Mouse (Mus musculus): Measurements from ENCODE around the gene Neurl3. TPM values are rescaled to one million over a fixed set of nuclear protein-coding genes. Genes with fewer than 3 reads are reported as not detected.

Gene Neurl3
- polyA plus RNA-seq, 1 experiment from 2014 or later = 2.4 TPM

- Histone ChIP-seq H3K27ac (replicated peaks) (no peak overlapping the region), H3K4me3 (replicated peaks) (no peak overlapping the region), H3K4me2 (peak overlapping the region; percentile 13; the same call in 1 of the 2 replicates), H3K27me3 (peaks cover 58% of the 10 kb centered on the region), H3K9me3 (replicated peaks) (no peaks in the 10 kb centered on the region), H3K36me3 (replicated peaks) (no peaks in the 10 kb centered on the region), H3K9ac (no peak overlapping the region), H3K4me1 (replicated peaks) (0 out of 2 replicates have a peak, but pooled peaks cover 5% of the 10 kb centered on the region)
- WGBS (ENCODE audit: insufficient replicate concordance) = 12% methylated on average over 9 of the region's 9 CpGs
- no peak for ATAC-seq (ENCODE audit: insufficient read depth)
These were observed 22.1 kb upstream of the Neurl3 start for GRCm38 (mm10) chr1:36296466-36297149.

- ATAC-seq (ENCODE audit: insufficient read depth) = no peak
- H3K4me3 ChIP-seq (replicated peaks) = no peak overlapping the region
- H3K4me2 ChIP-seq = no peak overlapping the region
- peaks cover 38% of the 10 kb centered on the region for H3K27me3 ChIP-seq
- no peak overlapping the region for H3K9ac ChIP-seq
- 49% methylated on average over 3 of the region's 3 CpGs for WGBS (ENCODE audit: insufficient replicate concordance)
- H3K9me3 ChIP-seq (replicated peaks) = no peaks in the 10 kb centered on the region
- H3K36me3 ChIP-seq (replicated peaks) = no peaks in the 10 kb centered on the region
- no peak overlapping the region for H3K27ac ChIP-seq (replicated peaks)
- 0 out of 2 replicates have a peak, but pooled peaks cover 5% of the 10 kb centered on the region for H3K4me1 ChIP-seq (replicated peaks)
These were observed 19.9 kb upstream of the Neurl3 start for GRCm38 (mm10) chr1:36294402-36294801.

DNA sequence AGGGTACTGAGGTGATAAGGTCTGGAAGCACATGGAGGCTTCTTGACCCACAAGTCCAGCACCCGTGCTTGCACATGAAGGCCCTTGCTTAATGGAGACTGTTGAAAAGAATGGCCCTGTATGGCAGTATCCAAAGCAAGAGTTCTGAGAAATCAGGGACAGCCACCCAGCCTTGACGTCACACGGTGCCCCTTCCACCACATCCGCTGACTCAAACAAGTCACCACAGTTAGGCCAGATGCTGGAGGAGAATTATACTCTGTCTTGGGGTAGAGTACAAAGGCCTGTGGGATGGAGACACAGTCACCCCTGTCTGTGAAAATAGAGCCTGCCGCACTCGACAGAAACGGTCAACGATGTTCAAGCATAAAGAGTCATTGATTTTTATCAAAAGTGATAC is 19.0 kb upstream of the Neurl3 start:
- Histone ChIP-seq H3K4me2 (no peak overlapping the region), H3K27me3 (peaks cover 28% of the 10 kb centered on the region), H3K9ac (no peak overlapping the region), H3K36me3 (replicated peaks) (no peaks in the 10 kb centered on the region), H3K27ac (replicated peaks) (no peak overlapping the region), H3K9me3 (replicated peaks) (no peaks in the 10 kb centered on the region), H3K4me1 (replicated peaks) (0 out of 2 replicates have a peak, but pooled peaks cover 5% of the 10 kb centered on the region), H3K4me3 (replicated peaks) (no peak overlapping the region)
- 70% methylated on average over 8 of the region's 8 CpGs for WGBS (ENCODE audit: insufficient replicate concordance)
- no peak for ATAC-seq (ENCODE audit: insufficient read depth)

GRCm38 (mm10) chr1:36281849-36282248 is 7.4 kb upstream of the Neurl3 start:
- no peaks in the 10 kb centered on the region for H3K27me3 ChIP-seq
- H3K4me3 ChIP-seq (replicated peaks) = no peak overlapping the region
- H3K36me3 ChIP-seq (replicated peaks) = no peaks in the 10 kb centered on the region
- no peak overlapping the region for H3K4me2 ChIP-seq
- no peak overlapping the region for H3K27ac ChIP-seq (replicated peaks)
- WGBS (ENCODE audit: insufficient replicate concordance) = 68% methylated on average over 6 of the region's 6 CpGs
- H3K4me1 ChIP-seq (replicated peaks) = no peaks in the 10 kb centered on the region
- ATAC-seq (ENCODE audit: insufficient read depth) = no peak
- no peaks in the 10 kb centered on the region for H3K9me3 ChIP-seq (replicated peaks)
- H3K9ac ChIP-seq = no peak overlapping the region

- no peak overlapping the region for H3K4me2 ChIP-seq
- no peak for ATAC-seq (ENCODE audit: insufficient read depth)
- H3K4me3 ChIP-seq (replicated peaks) = no peak overlapping the region
- no peak overlapping the region for H3K27ac ChIP-seq (replicated peaks)
- no peak overlapping the region for H3K9ac ChIP-seq
- H3K36me3 ChIP-seq (replicated peaks) = no peaks in the 10 kb centered on the region
- no peaks in the 10 kb centered on the region for H3K27me3 ChIP-seq
- WGBS (ENCODE audit: insufficient replicate concordance) = 70% methylated on average over 3 of the region's 3 CpGs
- H3K4me1 ChIP-seq (replicated peaks) = peaks cover 6% of the 10 kb centered on the region
- H3K9me3 ChIP-seq (replicated peaks) = no peaks in the 10 kb centered on the region
These were observed 6.5 kb upstream of the Neurl3 start for GRCm38 (mm10) chr1:36280938-36281337.

DNA sequence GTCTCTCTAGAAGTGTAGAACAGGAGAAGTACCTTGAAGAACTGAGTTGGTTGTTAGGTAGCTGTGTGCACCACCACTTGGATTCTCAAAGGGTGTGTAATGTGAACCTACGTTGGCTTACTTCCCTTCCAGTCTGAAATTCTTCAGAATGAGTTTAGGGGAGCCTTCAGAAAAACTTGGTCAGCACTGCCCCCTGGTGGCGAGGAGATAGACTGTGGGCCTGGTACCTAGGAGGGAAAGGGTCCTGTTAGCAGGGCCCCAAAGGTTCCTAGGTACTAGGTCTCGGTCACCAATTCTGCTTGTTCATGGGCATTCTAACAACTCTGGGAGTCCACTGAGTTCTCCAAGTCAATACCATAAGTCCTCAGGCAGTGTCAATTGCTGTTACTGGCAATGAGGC is 4.7 kb upstream of the Neurl3 start:
- Histone ChIP-seq H3K27ac (replicated peaks) (no peak overlapping the region), H3K9me3 (replicated peaks) (no peaks in the 10 kb centered on the region), H3K9ac (no peak overlapping the region), H3K4me1 (replicated peaks) (peaks cover 22% of the 10 kb centered on the region), H3K4me3 (replicated peaks) (no peak overlapping the region), H3K4me2 (no peak overlapping the region), H3K36me3 (replicated peaks) (no peaks in the 10 kb centered on the region), H3K27me3 (no peaks in the 10 kb centered on the region)
- 13% methylated on average over 3 of the region's 3 CpGs for WGBS (ENCODE audit: insufficient replicate concordance)
- no peak for ATAC-seq (ENCODE audit: insufficient read depth)

- H3K36me3 ChIP-seq (replicated peaks) = no peaks in the 10 kb centered on the region
- no peak overlapping the region for H3K4me3 ChIP-seq (replicated peaks)
- no peaks in the 10 kb centered on the region for H3K9me3 ChIP-seq (replicated peaks)
- H3K4me1 ChIP-seq (replicated peaks) = peaks cover 36% of the 10 kb centered on the region
- no peak overlapping the region for H3K4me2 ChIP-seq
- 13% methylated on average over 7 of the region's 7 CpGs for WGBS (ENCODE audit: insufficient replicate concordance)
- ATAC-seq (ENCODE audit: insufficient read depth) = no peak
- H3K27me3 ChIP-seq = no peaks in the 10 kb centered on the region
- H3K9ac ChIP-seq = no peak overlapping the region
- H3K27ac ChIP-seq (replicated peaks) = no peak overlapping the region
These were observed 3.0 kb upstream of the Neurl3 start for GRCm38 (mm10) chr1:36277267-36278060.

DNA sequence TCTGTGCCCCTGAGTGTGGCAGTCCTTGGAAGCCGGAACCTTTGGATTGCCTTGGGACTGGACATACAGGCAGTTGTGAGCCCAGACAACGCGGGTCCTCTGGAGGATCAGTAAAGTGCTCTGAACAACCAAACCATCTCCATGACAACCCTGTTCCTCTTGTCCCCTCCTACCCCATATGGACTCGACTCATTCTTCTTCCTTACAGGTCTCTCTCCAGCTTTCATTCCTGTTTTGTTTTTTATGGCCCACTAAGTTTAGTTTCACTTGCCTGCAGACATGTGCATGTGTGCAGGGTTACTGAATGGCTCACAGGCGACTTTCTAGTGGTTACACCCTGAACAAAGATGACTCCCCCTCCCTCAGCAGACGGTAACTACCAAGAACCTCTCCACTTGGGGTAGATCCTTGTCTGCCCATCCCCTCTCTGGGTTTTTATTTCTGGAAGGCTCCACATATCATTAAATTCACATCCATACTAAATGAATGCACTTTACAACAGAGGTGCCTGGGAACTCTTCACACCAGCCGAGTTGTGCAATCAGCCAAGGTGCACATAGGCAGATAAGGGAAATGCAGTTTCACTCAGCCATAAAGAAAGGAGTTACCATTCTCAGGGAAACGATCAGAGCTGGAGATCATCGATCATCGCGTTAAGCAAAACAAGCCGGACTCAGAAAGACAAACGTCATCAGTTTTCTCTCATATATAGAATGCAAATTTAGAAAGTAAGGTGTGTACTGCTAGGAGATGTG is 1.3 kb upstream of the Neurl3 start:
- no peak overlapping the region for H3K9ac ChIP-seq
- 38% methylated on average over 13 of the region's 13 CpGs for WGBS (ENCODE audit: insufficient replicate concordance)
- H3K27me3 ChIP-seq = peaks cover 5% of the 10 kb centered on the region; the same call in 1 of the 2 replicates
- no peak for ATAC-seq (ENCODE audit: insufficient read depth)
- no peaks in the 10 kb centered on the region for H3K9me3 ChIP-seq (replicated peaks)
- no peaks in the 10 kb centered on the region for H3K36me3 ChIP-seq (replicated peaks)
- H3K4me2 ChIP-seq = no peak overlapping the region
- H3K4me3 ChIP-seq (replicated peaks) = no peak overlapping the region
- peaks cover 52% of the 10 kb centered on the region for H3K4me1 ChIP-seq (replicated peaks)
- no peak overlapping the region for H3K27ac ChIP-seq (replicated peaks)

- peak; percentile 39; the same call in 1 of the 2 replicates for ATAC-seq (ENCODE audit: insufficient read depth)
- Histone ChIP-seq H3K27me3 (peaks cover 9% of the 10 kb centered on the region; the same call in 1 of the 2 replicates), H3K9ac (peak overlapping the region; percentile 3; the same call in 1 of the 2 replicates), H3K4me3 (replicated peaks) (peak overlapping the region; percentile 25), H3K36me3 (replicated peaks) (no peaks in the 10 kb centered on the region), H3K9me3 (replicated peaks) (no peaks in the 10 kb centered on the region), H3K27ac (replicated peaks) (no peak overlapping the region; the same call in 1 of the 2 replicates), H3K4me1 (replicated peaks) (peaks cover 58% of the 10 kb centered on the region), H3K4me2 (peak overlapping the region; percentile 50)
- WGBS (ENCODE audit: insufficient replicate concordance) = 2% methylated on average over 9 of the region's 9 CpGs
These were observed 1.2 kb downstream of the Neurl3 start for GRCm38 (mm10) chr1:36273288-36273687.

DNA sequence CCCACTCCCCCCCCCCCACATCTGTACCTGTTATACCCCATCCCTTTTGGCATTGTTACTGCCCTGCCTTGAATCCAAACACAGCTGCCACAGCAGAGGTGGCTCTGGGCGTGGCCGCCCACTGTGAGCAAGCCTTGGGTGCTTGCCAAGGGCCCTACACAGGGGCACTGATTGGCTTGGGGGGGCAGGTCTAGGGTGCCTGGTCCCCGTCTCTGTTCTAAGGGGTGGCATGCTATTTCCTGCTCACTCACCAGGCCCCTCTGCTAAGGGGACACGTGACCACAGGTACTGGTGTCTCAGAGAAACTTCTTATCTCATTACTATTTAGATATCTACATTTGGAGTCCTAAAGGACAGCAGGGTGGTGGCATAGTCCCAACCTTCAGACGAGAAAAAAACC is 1.9 kb downstream of the Neurl3 start:
- H3K4me2 ChIP-seq = peak overlapping the region; percentile 50; the same call in 1 of the 2 replicates
- H3K4me3 ChIP-seq (replicated peaks) = 0 out of 2 replicates have a peak overlapping the region, but pooled peaks have one; percentile 2
- H3K27me3 ChIP-seq = peaks cover 9% of the 10 kb centered on the region; the same call in 1 of the 2 replicates
- no peak overlapping the region for H3K9ac ChIP-seq
- peaks cover 58% of the 10 kb centered on the region for H3K4me1 ChIP-seq (replicated peaks)
- H3K27ac ChIP-seq (replicated peaks) = no peak overlapping the region
- ATAC-seq (ENCODE audit: insufficient read depth) = no peak
- 15% methylated on average over 5 of the region's 5 CpGs for WGBS (ENCODE audit: insufficient replicate concordance)
- no peaks in the 10 kb centered on the region for H3K36me3 ChIP-seq (replicated peaks)
- no peaks in the 10 kb centered on the region for H3K9me3 ChIP-seq (replicated peaks)

All from liver, embryonic 15.5 days (tissue).